Mouse (Mus musculus) heart, postnatal 4 days (tissue): Measurements from ENCODE around the gene Pgf. TPM values are rescaled to one million over a fixed set of nuclear protein-coding genes. Genes with fewer than 3 reads are reported as not detected.
A peak's percentile ranks its signal among the peaks of the same experiment; 100 is the strongest.

Experiments used
- DNase-seq: peaks from one replicate; pipeline ENCODE4 v3.0.0; 2021
- total RNA-seq, 2 experiments: library from RNA; stranded (reverse); gene quantifications; 2 replicates each; pipeline ENCODE4 v1.2.3; 2021

The Pgf gene
- total RNA-seq, 2 experiments from 2014 or later = 3.7 to 4.9 TPM

- DNase-seq = no peak
Observed at GRCm38 (mm10) chr12:85190290-85190689, 12.7 kb upstream of the Pgf start.

GRCm38 (mm10) chr12:85186361-85186760 lies 8.8 kb upstream of the Pgf start:
- DNase-seq = no peak

- peak; percentile 71 for DNase-seq
Observed at GRCm38 (mm10) chr12:85185810-85186209, 8.2 kb upstream of the Pgf start.

- DNase-seq = no peak
Observed at GRCm38 (mm10) chr12:85184118-85184517, 6.5 kb upstream of the Pgf start.

- DNase-seq = no peak
Observed at GRCm38 (mm10) chr12:85182898-85183297, 5.3 kb upstream of the Pgf start.

GRCm38 (mm10) chr12:85182345-85182643 lies 4.7 kb upstream of the Pgf start:
- DNase-seq = no peak

GRCm38 (mm10) chr12:85181475-85182344 lies 4.1 kb upstream of the Pgf start:
- DNase-seq = no peak

- DNase-seq = no peak
Observed at GRCm38 (mm10) chr12:85178294-85178693, 704 bp upstream of the Pgf start.

GRCm38 (mm10) chr12:85176846-85177523 lies 605 bp downstream of the Pgf start:
- DNase-seq = peak; percentile 66

- peak; percentile 68 for DNase-seq
Observed at GRCm38 (mm10) chr12:85175926-85176845, 1.4 kb downstream of the Pgf start.

GRCm38 (mm10) chr12:85175087-85175675 lies 2.4 kb downstream of the Pgf start:
- DNase-seq = no peak

GRCm38 (mm10) chr12:85174016-85174415 lies 3.6 kb downstream of the Pgf start:
- no peak for DNase-seq

- no peak for DNase-seq
Observed at GRCm38 (mm10) chr12:85170948-85171307, 6.7 kb downstream of the Pgf start.

GRCm38 (mm10) chr12:85170284-85170947 lies 7.2 kb downstream of the Pgf start:
- no peak for DNase-seq

GRCm38 (mm10) chr12:85169877-85170276 lies 7.7 kb downstream of the Pgf start:
- DNase-seq = no peak

GRCm38 (mm10) chr12:85169117-85169858 lies 8.3 kb downstream of the Pgf start:
- peak; percentile 93 for DNase-seq

- no peak for DNase-seq
Observed at GRCm38 (mm10) chr12:85166631-85167030, 11.0 kb downstream of the Pgf start.

GRCm38 (mm10) chr12:85164996-85165395 lies 12.6 kb downstream of the Pgf start:
- DNase-seq = no peak

- no peak for DNase-seq
Observed at GRCm38 (mm10) chr12:85159592-85159991, 18.0 kb downstream of the Pgf start.

GRCm38 (mm10) chr12:85158801-85159200 lies 18.8 kb downstream of the Pgf start:
- DNase-seq = no peak

GRCm38 (mm10) chr12:85157797-85158460 lies 19.7 kb downstream of the Pgf start:
- no peak for DNase-seq
